Mouse (Mus musculus): ENCODE measurements around the gene Pga5. TPM values are rescaled to one million over a fixed set of nuclear protein-coding genes. Genes with fewer than 3 reads are reported as not detected.
A peak's percentile ranks its signal among the peaks of the same experiment; 100 is the strongest.

The Pga5 gene
- polyA plus RNA-seq, 1 experiment from 2014 or later: not detected

- H3K27me3 ChIP-seq (ENCODE audit: control insufficient read depth, insufficient read depth, low read length): no peaks in the 10 kb centered on the region
- H3K9me3 ChIP-seq (replicated peaks; ENCODE audit: control insufficient read depth, low read length): no peaks in the 10 kb centered on the region
- no peak overlapping the region for H3K9ac ChIP-seq (replicated peaks; ENCODE audit: low read length)
- 64% methylated on average over 6 of the region's 6 CpGs for WGBS
- DNase-seq (ENCODE audit: low spot score) (no peak), ATAC-seq (replicated peaks; ENCODE audit: insufficient number of reproducible peaks, low FRiP score, low TSS enrichment, low read depth) (no peak)
- H3K4me3 ChIP-seq (ENCODE audit: low read depth, low read length): no peak overlapping the region
- no peaks in the 10 kb centered on the region for H3K36me3 ChIP-seq (replicated peaks; ENCODE audit: control insufficient read depth, insufficient read depth, low read depth, low read length)
- no peak overlapping the region for H3K4me2 ChIP-seq (ENCODE audit: low read depth, low read length)
- no peak overlapping the region for H3K27ac ChIP-seq (replicated peaks; ENCODE audit: low read depth, low read length)
- H3K4me1 ChIP-seq (ENCODE audit: control insufficient read depth, insufficient read depth, low read length): no peaks in the 10 kb centered on the region
Measured at GRCm38 (mm10) chr19:10701013-10701726, 23.3 kb upstream of the Pga5 start.

GRCm38 (mm10) chr19:10699851-10700250 is 22.0 kb upstream of the Pga5 start:
- H3K9me3 ChIP-seq (replicated peaks; ENCODE audit: control insufficient read depth, low read length): no peaks in the 10 kb centered on the region
- DNase-seq (ENCODE audit: low spot score): no peak
- H3K27me3 ChIP-seq (ENCODE audit: control insufficient read depth, insufficient read depth, low read length): no peaks in the 10 kb centered on the region
- H3K4me2 ChIP-seq (ENCODE audit: low read depth, low read length): no peak overlapping the region
- H3K4me1 ChIP-seq (ENCODE audit: control insufficient read depth, insufficient read depth, low read length): no peaks in the 10 kb centered on the region
- no peak for ATAC-seq (replicated peaks; ENCODE audit: insufficient number of reproducible peaks, low FRiP score, low TSS enrichment, low read depth)
- no peak overlapping the region for H3K9ac ChIP-seq (replicated peaks; ENCODE audit: low read length)
- H3K27ac ChIP-seq (replicated peaks; ENCODE audit: low read depth, low read length): no peak overlapping the region
- WGBS: 67% methylated on average over 9 of the region's 9 CpGs
- H3K36me3 ChIP-seq (replicated peaks; ENCODE audit: control insufficient read depth, insufficient read depth, low read depth, low read length): no peaks in the 10 kb centered on the region
- no peak overlapping the region for H3K4me3 ChIP-seq (ENCODE audit: low read depth, low read length)

GRCm38 (mm10) chr19:10698131-10698991 is 20.5 kb upstream of the Pga5 start:
- WGBS: 67% methylated on average over 9 of the region's 9 CpGs
- H3K9ac ChIP-seq (replicated peaks; ENCODE audit: low read length): no peak overlapping the region
- no peak overlapping the region for H3K27ac ChIP-seq (replicated peaks; ENCODE audit: low read depth, low read length)
- no peak for DNase-seq (ENCODE audit: low spot score)
- H3K4me1 ChIP-seq (ENCODE audit: control insufficient read depth, insufficient read depth, low read length): no peaks in the 10 kb centered on the region
- no peak for ATAC-seq (replicated peaks; ENCODE audit: insufficient number of reproducible peaks, low FRiP score, low TSS enrichment, low read depth)
- no peak overlapping the region for H3K4me3 ChIP-seq (ENCODE audit: low read depth, low read length)
- no peaks in the 10 kb centered on the region for H3K36me3 ChIP-seq (replicated peaks; ENCODE audit: control insufficient read depth, insufficient read depth, low read depth, low read length)
- H3K9me3 ChIP-seq (replicated peaks; ENCODE audit: control insufficient read depth, low read length): no peaks in the 10 kb centered on the region
- no peak overlapping the region for H3K4me2 ChIP-seq (ENCODE audit: low read depth, low read length)
- no peaks in the 10 kb centered on the region for H3K27me3 ChIP-seq (ENCODE audit: control insufficient read depth, insufficient read depth, low read length)

GRCm38 (mm10) chr19:10695801-10696200 is 17.9 kb upstream of the Pga5 start:
- H3K27ac ChIP-seq (replicated peaks; ENCODE audit: low read depth, low read length): peak overlapping the region; percentile 38; the same call in 1 of the 2 replicates
- 31% methylated on average over 7 of the region's 7 CpGs for WGBS
- ATAC-seq (replicated peaks; ENCODE audit: insufficient number of reproducible peaks, low FRiP score, low TSS enrichment, low read depth) (no peak), DNase-seq (ENCODE audit: low spot score) (no peak)
- no peaks in the 10 kb centered on the region for H3K36me3 ChIP-seq (replicated peaks; ENCODE audit: control insufficient read depth, insufficient read depth, low read depth, low read length)
- no peaks in the 10 kb centered on the region for H3K27me3 ChIP-seq (ENCODE audit: control insufficient read depth, insufficient read depth, low read length)
- no peaks in the 10 kb centered on the region for H3K4me1 ChIP-seq (ENCODE audit: control insufficient read depth, insufficient read depth, low read length)
- no peak overlapping the region for H3K9ac ChIP-seq (replicated peaks; ENCODE audit: low read length)
- H3K4me2 ChIP-seq (ENCODE audit: low read depth, low read length): no peak overlapping the region
- H3K4me3 ChIP-seq (ENCODE audit: low read depth, low read length): no peak overlapping the region
- H3K9me3 ChIP-seq (replicated peaks; ENCODE audit: control insufficient read depth, low read length): no peaks in the 10 kb centered on the region

GRCm38 (mm10) chr19:10693926-10694682 is 16.2 kb upstream of the Pga5 start:
- ATAC-seq (replicated peaks; ENCODE audit: insufficient number of reproducible peaks, low FRiP score, low TSS enrichment, low read depth): no peak
- no peak overlapping the region for H3K9ac ChIP-seq (replicated peaks; ENCODE audit: low read length)
- no peak overlapping the region for H3K4me3 ChIP-seq (ENCODE audit: low read depth, low read length)
- H3K27ac ChIP-seq (replicated peaks; ENCODE audit: low read depth, low read length): no peak overlapping the region
- H3K4me1 ChIP-seq (ENCODE audit: control insufficient read depth, insufficient read depth, low read length): no peaks in the 10 kb centered on the region; the same call in 1 of the 2 replicates
- 88% methylated on average over 10 of the region's 10 CpGs for WGBS
- H3K9me3 ChIP-seq (replicated peaks; ENCODE audit: control insufficient read depth, low read length): no peaks in the 10 kb centered on the region
- no peaks in the 10 kb centered on the region for H3K36me3 ChIP-seq (replicated peaks; ENCODE audit: control insufficient read depth, insufficient read depth, low read depth, low read length)
- no peak for DNase-seq (ENCODE audit: low spot score)
- H3K4me2 ChIP-seq (ENCODE audit: low read depth, low read length): no peak overlapping the region
- H3K27me3 ChIP-seq (ENCODE audit: control insufficient read depth, insufficient read depth, low read length): no peaks in the 10 kb centered on the region

GRCm38 (mm10) chr19:10692361-10692760 is 14.5 kb upstream of the Pga5 start:
- ATAC-seq (replicated peaks; ENCODE audit: insufficient number of reproducible peaks, low FRiP score, low TSS enrichment, low read depth): no peak
- Histone ChIP-seq H3K4me2 (ENCODE audit: low read depth, low read length) (no peak overlapping the region), H3K27me3 (ENCODE audit: control insufficient read depth, insufficient read depth, low read length) (no peaks in the 10 kb centered on the region), H3K4me1 (ENCODE audit: control insufficient read depth, insufficient read depth, low read length) (no peaks in the 10 kb centered on the region; the same call in none of the 2 replicates), H3K27ac (replicated peaks; ENCODE audit: low read depth, low read length) (no peak overlapping the region), H3K4me3 (ENCODE audit: low read depth, low read length) (no peak overlapping the region), H3K9ac (replicated peaks; ENCODE audit: low read length) (no peak overlapping the region), H3K9me3 (replicated peaks; ENCODE audit: control insufficient read depth, low read length) (no peaks in the 10 kb centered on the region), H3K36me3 (replicated peaks; ENCODE audit: control insufficient read depth, insufficient read depth, low read depth, low read length) (no peaks in the 10 kb centered on the region)
- DNase-seq (ENCODE audit: low spot score): no peak
- 85% methylated on average over 4 of the region's 4 CpGs for WGBS

- no peak overlapping the region for H3K9ac ChIP-seq (replicated peaks; ENCODE audit: low read length)
- WGBS: 78% methylated on average over 3 of the region's 3 CpGs
- no peak overlapping the region for H3K4me3 ChIP-seq (ENCODE audit: low read depth, low read length)
- no peak overlapping the region for H3K27ac ChIP-seq (replicated peaks; ENCODE audit: low read depth, low read length)
- no peaks in the 10 kb centered on the region for H3K36me3 ChIP-seq (replicated peaks; ENCODE audit: control insufficient read depth, insufficient read depth, low read depth, low read length)
- H3K9me3 ChIP-seq (replicated peaks; ENCODE audit: control insufficient read depth, low read length): no peaks in the 10 kb centered on the region
- no peak overlapping the region for H3K4me2 ChIP-seq (ENCODE audit: low read depth, low read length)
- no peaks in the 10 kb centered on the region; the same call in none of the 2 replicates for H3K4me1 ChIP-seq (ENCODE audit: control insufficient read depth, insufficient read depth, low read length)
- no peak for DNase-seq (ENCODE audit: low spot score)
- no peaks in the 10 kb centered on the region for H3K27me3 ChIP-seq (ENCODE audit: control insufficient read depth, insufficient read depth, low read length)
- ATAC-seq (replicated peaks; ENCODE audit: insufficient number of reproducible peaks, low FRiP score, low TSS enrichment, low read depth): no peak
Measured at GRCm38 (mm10) chr19:10691660-10692059, 13.8 kb upstream of the Pga5 start.
